ENCODE assay signal across 14 mouse cellular contexts in the genomic region with DNA sequence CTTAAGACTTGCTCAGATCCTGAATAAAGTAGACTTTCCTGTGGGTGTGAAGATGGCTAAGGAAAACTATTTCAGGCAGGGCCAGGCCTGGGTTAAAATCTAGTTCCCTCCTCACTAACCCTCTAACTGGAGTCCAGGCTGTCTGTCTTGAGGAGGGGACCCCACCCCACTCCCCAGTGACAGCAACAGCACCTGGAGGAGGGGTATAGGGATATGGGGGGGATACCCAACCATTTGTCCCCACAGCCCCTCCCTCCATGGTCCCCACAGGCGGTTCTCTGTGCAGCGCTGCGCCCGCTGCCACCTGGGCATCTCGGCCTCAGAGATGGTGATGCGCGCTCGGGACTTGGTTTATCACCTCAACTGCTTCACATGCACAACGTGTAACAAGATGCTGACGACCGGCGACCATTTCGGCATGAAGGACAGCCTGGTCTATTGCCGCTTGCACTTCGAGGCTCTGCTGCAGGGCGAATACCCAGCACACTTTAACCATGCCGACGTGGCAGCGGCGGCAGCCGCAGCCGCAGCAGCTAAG. TPM values are rescaled to one million over a fixed set of nuclear protein-coding genes. Genes with fewer than 3 reads are reported as not detected.
DNase-seq lines count a peak whose midpoint lies in the region; ATAC-seq lines count a peak whose summit lies in the region.
"Had no signal": no experiment of that assay in that cellular context is flagged by ENCODE, and none has a peak within 500 bp of the region (broad histone marks: within the 10 kb centered on the region; RNA-seq: fewer than 3 reads in every experiment).

No protein-coding gene starts in this region.

- peaks cover 93% of the 10 kb centered on the region for H3K27me3 ChIP-seq in heart, embryonic 11.5 days (ENCODE audit: control insufficient read depth, insufficient read depth, low read length)
- H3K27me3 ChIP-seq in embryonic facial prominence, embryonic 15.5 days: peaks cover 98% of the 10 kb centered on the region
- H3K27me3 ChIP-seq in hindbrain, embryonic 16.5 days (replicated peaks; ENCODE audit: control insufficient read depth, insufficient read depth, low read length): peaks cover 66% of the 10 kb centered on the region
- H3K27me3 ChIP-seq in midbrain, embryonic 13.5 days: peaks cover 89% of the 10 kb centered on the region

- peak overlapping the region; percentile 7; the same call in 1 of the 2 replicates for H3K4me2 ChIP-seq in heart, embryonic 11.5 days
- H3K4me2 ChIP-seq in embryonic facial prominence, embryonic 15.5 days (replicated peaks): 0 out of 2 replicates have a peak overlapping the region, but pooled peaks have one; percentile 15
- peak overlapping the region; percentile 81 for H3K4me2 ChIP-seq in hindbrain, embryonic 16.5 days (ENCODE audit: low read length)
- H3K4me2 ChIP-seq in midbrain, embryonic 13.5 days (replicated peaks): peak overlapping the region; percentile 68

- no peak overlapping the region for H3K9ac ChIP-seq in heart, embryonic 11.5 days (ENCODE audit: low read depth, low read length)
- no peak overlapping the region for H3K9ac ChIP-seq in embryonic facial prominence, embryonic 15.5 days
- no peak overlapping the region for H3K9ac ChIP-seq in hindbrain, embryonic 16.5 days (ENCODE audit: low read depth, low read length)
- peak overlapping the region; percentile 88 for H3K9ac ChIP-seq in midbrain, embryonic 13.5 days (replicated peaks)

- no peak overlapping the region for H3K27ac ChIP-seq in heart, embryonic 11.5 days (ENCODE audit: low read depth, low read length)
- no peak overlapping the region for H3K27ac ChIP-seq in embryonic facial prominence, embryonic 15.5 days (replicated peaks)
- H3K27ac ChIP-seq in hindbrain, embryonic 16.5 days (ENCODE audit: low read depth, low read length): no peak overlapping the region
- peak overlapping the region; percentile 96 for H3K27ac ChIP-seq in midbrain, embryonic 13.5 days
- H3K27ac ChIP-seq: heart, adult 2 months had no signal

- H3K36me3 ChIP-seq in heart, embryonic 11.5 days (ENCODE audit: control insufficient read depth, insufficient read depth, low read length): no peaks in the 10 kb centered on the region
- no peaks in the 10 kb centered on the region for H3K36me3 ChIP-seq in embryonic facial prominence, embryonic 15.5 days
- no peaks in the 10 kb centered on the region for H3K36me3 ChIP-seq in hindbrain, embryonic 16.5 days (ENCODE audit: control insufficient read depth, insufficient read depth, low read length)
- no peaks in the 10 kb centered on the region for H3K36me3 ChIP-seq in midbrain, embryonic 13.5 days

- no peaks in the 10 kb centered on the region for H3K9me3 ChIP-seq in heart, embryonic 11.5 days (replicated peaks; ENCODE audit: control insufficient read depth, low read length)
- H3K9me3 ChIP-seq in embryonic facial prominence, embryonic 15.5 days (replicated peaks): no peaks in the 10 kb centered on the region
- H3K9me3 ChIP-seq in hindbrain, embryonic 16.5 days (ENCODE audit: control insufficient read depth, low read length): no peaks in the 10 kb centered on the region
- no peaks in the 10 kb centered on the region for H3K9me3 ChIP-seq in midbrain, embryonic 13.5 days

- WGBS in heart, embryonic 11.5 days (ENCODE audit: insufficient replicate concordance): 2% methylated on average over 22 of the region's 22 CpGs
- 6% methylated on average over 22 of the region's 22 CpGs for WGBS in embryonic facial prominence, embryonic 15.5 days
- under 1% methylated on average over 22 of the region's 22 CpGs for WGBS in hindbrain, embryonic 16.5 days
- 1% methylated on average over 22 of the region's 22 CpGs for WGBS in midbrain, embryonic 13.5 days

- no peak for ATAC-seq in heart, embryonic 11.5 days (replicated peaks; ENCODE audit: insufficient number of reproducible peaks, low FRiP score, low TSS enrichment)
- no peak for ATAC-seq in embryonic facial prominence, embryonic 15.5 days (ENCODE audit: insufficient number of reproducible peaks, low FRiP score, low TSS enrichment, low read depth)
- ATAC-seq in hindbrain, embryonic 16.5 days: no peak
- no peak for ATAC-seq in midbrain, embryonic 13.5 days
- ATAC-seq: intestine, embryonic 16.5 days had no signal

- no peak for DNase-seq in heart, adult 8-10 months (ENCODE audit: low spot score)
- no peak for DNase-seq in left cerebral cortex, adult 9 months (ENCODE audit: low spot score in 2 of 2)
- no peak for DNase-seq in embryo, embryonic 10 days (ENCODE audit: low spot score)
- no peak for DNase-seq in adrenal gland, postnatal 36 days
- DNase-seq: adrenal gland, postnatal 25 days; cerebellum, adult 2 months; heart, adult 2 months; lung, postnatal 36 days had no signal

- H3K4me3 ChIP-seq in heart, embryonic 11.5 days (ENCODE audit: low read depth, low read length): peak overlapping the region; percentile 4; the same call in 1 of the 2 replicates
- H3K4me3 ChIP-seq in embryonic facial prominence, embryonic 15.5 days (replicated peaks): peak overlapping the region; percentile 48
- peak overlapping the region; percentile 21 for H3K4me3 ChIP-seq in hindbrain, embryonic 16.5 days (ENCODE audit: low read length)
- peak overlapping the region; percentile 63 for H3K4me3 ChIP-seq in midbrain, embryonic 13.5 days (replicated peaks)
- H3K4me3 ChIP-seq: heart, adult 2 months had no signal

- H3K4me1 ChIP-seq in heart, embryonic 11.5 days (ENCODE audit: control insufficient read depth, insufficient read depth, low read length): peaks cover 23% of the 10 kb centered on the region
- peaks cover 50% of the 10 kb centered on the region for H3K4me1 ChIP-seq in embryonic facial prominence, embryonic 15.5 days
- H3K4me1 ChIP-seq in hindbrain, embryonic 16.5 days (ENCODE audit: control insufficient read depth, insufficient read depth, low read depth, low read length): peaks cover 18% of the 10 kb centered on the region
- peaks cover 58% of the 10 kb centered on the region for H3K4me1 ChIP-seq in midbrain, embryonic 13.5 days (replicated peaks)

RNA-seq across cellular contexts. Expression of gene Lhx2, which starts 15.2 kb away (rescaled TPM):
- 0.49 and 0.68 TPM in 2 replicates for polyA plus RNA-seq in heart, embryonic 11.5 days (2014; fragmentation: Nextera tagmentation; extraction: Ambion mirVana)
- under 1 TPM in 1 of 4 experiments, not detected in 3; 0.24 TPM for total RNA-seq in heart, adult 8-10 months (2022)
- polyA plus RNA-seq in embryonic facial prominence, embryonic 15.5 days (2015; fragmentation: Nextera tagmentation; extraction: Ambion mirVana): 17.1 and 19.6 TPM in 2 replicates
- 6.8 and 9.2 TPM in 2 replicates for polyA plus RNA-seq in hindbrain, embryonic 16.5 days (2015; fragmentation: Nextera tagmentation; extraction: Ambion mirVana)
- polyA plus RNA-seq in midbrain, embryonic 13.5 days (2015; fragmentation: Nextera tagmentation; extraction: Ambion mirVana): 89.3 and 97.3 TPM in 2 replicates
- total RNA-seq in adrenal gland, postnatal 36 days (2021): not detected
- total RNA-seq: adrenal gland, postnatal 25 days; heart, adult 2 months; neutrophil, adult 5-6 weeks had no signal
- polyA plus RNA-seq: heart, adult 2 months had no signal

Comparison
In these comparisons a context has a peak if more than half of its experiments do, and no peak if none do; other contexts are left out.
1. H3K4me2 ChIP-seq: peak in every context shown above with its lines; median percentile 81 in hindbrain, embryonic 16.5 days; 68 in midbrain, embryonic 13.5 days; 15 in embryonic facial prominence, embryonic 15.5 days; 7 in heart, embryonic 11.5 days.
2. H3K4me3 ChIP-seq: peak in every context shown above with its lines; median percentile 63 in midbrain, embryonic 13.5 days; 48 in embryonic facial prominence, embryonic 15.5 days; 21 in hindbrain, embryonic 16.5 days; 4 in heart, embryonic 11.5 days.